Mouse (Mus musculus): ENCODE data around the gene Abca8b.

- TF ChIP-seq CTCF (IDR thresholded peaks at IDR 0.05; ENCODE audit: low read depth) (no peak), EP300 (optimal IDR thresholded peaks at IDR 0.05) (no peak)
These were observed 88.1 kb downstream of the Abca8b start for GRCm38 (mm10) chr11:109907508-109907907.
